8 mouse cellular contexts compared by ENCODE assay signal in the genomic region with DNA sequence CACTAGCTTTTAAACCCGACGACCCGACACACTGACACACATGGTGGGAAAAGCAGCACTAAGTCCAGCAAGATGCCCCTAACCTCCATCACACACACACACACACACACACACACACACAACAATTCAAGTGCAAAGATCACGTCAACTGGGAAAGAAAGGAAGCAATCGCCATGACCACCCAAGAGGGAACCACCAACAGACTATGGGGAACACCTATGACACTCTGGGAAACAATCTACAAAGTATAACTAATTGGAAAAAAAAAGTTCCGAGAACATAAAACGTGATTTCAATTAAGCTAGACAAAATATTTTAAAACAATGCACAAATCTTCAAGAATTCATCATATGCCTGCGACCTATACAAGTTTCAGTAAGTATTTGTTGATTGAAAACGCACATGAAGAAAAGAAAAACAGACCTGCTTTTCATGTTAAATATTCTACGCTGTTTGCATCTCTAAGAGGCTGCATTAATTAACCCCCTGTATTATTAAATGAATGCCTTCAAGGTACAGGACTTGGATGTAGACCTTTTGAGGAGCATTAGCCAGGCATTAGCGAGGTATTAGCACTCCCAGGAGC. TPM values are rescaled to one million over a fixed set of nuclear protein-coding genes. Genes with fewer than 3 reads are reported as not detected.
A peak's percentile ranks its signal among the peaks of the same experiment; 100 is the strongest.
DNase-seq lines count a peak whose midpoint lies in the region; ATAC-seq lines count a peak whose summit lies in the region.

No protein-coding gene starts in this region.

- peaks cover 15% of the 10 kb centered on the region for H3K4me1 ChIP-seq in megakaryocyte, embryonic 14.5 days
- H3K4me1 ChIP-seq in forebrain, embryonic 11.5 days (replicated peaks; ENCODE audit: control insufficient read depth, insufficient read depth, low read length), result no peaks in the 10 kb centered on the region; the same call in 1 of the 2 replicates
- H3K4me1 ChIP-seq in liver, embryonic 12.5 days, result peaks cover 66% of the 10 kb centered on the region
- no peaks in the 10 kb centered on the region for H3K4me1 ChIP-seq in stomach, embryonic 15.5 days

- H3K4me3 ChIP-seq in megakaryocyte, embryonic 14.5 days (replicated peaks), result peak overlapping the region; percentile 91
- H3K4me3 ChIP-seq in forebrain, embryonic 11.5 days (ENCODE audit: low read depth, low read length), result peak overlapping the region; percentile 61
- H3K4me3 ChIP-seq in liver, embryonic 12.5 days, result peak overlapping the region; percentile 90
- peak overlapping the region; percentile 87 for H3K4me3 ChIP-seq in stomach, embryonic 15.5 days (replicated peaks)

- H3K9ac ChIP-seq in forebrain, embryonic 11.5 days (ENCODE audit: low read length), result no peak overlapping the region
- peak overlapping the region; percentile 90 for H3K9ac ChIP-seq in liver, embryonic 12.5 days
- no peak overlapping the region for H3K9ac ChIP-seq in stomach, embryonic 15.5 days

- no peak overlapping the region for H3K27ac ChIP-seq in forebrain, embryonic 11.5 days (ENCODE audit: low read depth, low read length)
- H3K27ac ChIP-seq in liver, embryonic 12.5 days, result peak overlapping the region; percentile 94
- H3K27ac ChIP-seq in stomach, embryonic 15.5 days, result no peak overlapping the region

- H3K36me3 ChIP-seq in megakaryocyte, embryonic 14.5 days (replicated peaks; ENCODE audit: low read length), result peaks cover 24% of the 10 kb centered on the region
- no peaks in the 10 kb centered on the region for H3K36me3 ChIP-seq in forebrain, embryonic 11.5 days (ENCODE audit: control insufficient read depth, insufficient read depth, low read length)
- peaks cover 23% of the 10 kb centered on the region for H3K36me3 ChIP-seq in liver, embryonic 12.5 days
- H3K36me3 ChIP-seq in stomach, embryonic 15.5 days, result peaks cover 4% of the 10 kb centered on the region; the same call in 1 of the 2 replicates

- ATAC-seq in megakaryocyte, adult 5-6 weeks (ENCODE audit: poor library complexity, severe bottlenecking), result no peak
- no peak for ATAC-seq in forebrain, embryonic 11.5 days (replicated peaks; ENCODE audit: low FRiP score)
- ATAC-seq in liver, embryonic 12.5 days, result no peak
- ATAC-seq in stomach, embryonic 15.5 days (ENCODE audit: insufficient read depth, low FRiP score, low read depth), result no peak

- peak overlapping the region; percentile 84 for H3K4me2 ChIP-seq in forebrain, embryonic 11.5 days (ENCODE audit: low read depth, low read length, severe bottlenecking)
- peak overlapping the region; percentile 87 for H3K4me2 ChIP-seq in liver, embryonic 12.5 days
- H3K4me2 ChIP-seq in stomach, embryonic 15.5 days, result peak overlapping the region; percentile 95

- no peaks in the 10 kb centered on the region for H3K9me3 ChIP-seq in megakaryocyte, embryonic 14.5 days
- H3K9me3 ChIP-seq in forebrain, embryonic 11.5 days (ENCODE audit: control insufficient read depth, low read length), result no peaks in the 10 kb centered on the region
- no peaks in the 10 kb centered on the region for H3K9me3 ChIP-seq in liver, embryonic 12.5 days (replicated peaks)
- H3K9me3 ChIP-seq in stomach, embryonic 15.5 days, result no peaks in the 10 kb centered on the region

- no peak for DNase-seq in forebrain, embryonic 11.5 days (ENCODE audit: low spot score)
- no peak for DNase-seq in T-cell, adult 2 months (ENCODE audit: low spot score)
- no peak for DNase-seq in natural killer cell, adult 2 months (ENCODE audit: low spot score in 2 of 2)
- DNase-seq in lung, postnatal 10 days, result no peak

- WGBS in forebrain, embryonic 11.5 days, result 31% methylated on average over 11 of the region's 11 CpGs
- 25% methylated on average over 11 of the region's 11 CpGs for WGBS in liver, embryonic 12.5 days (ENCODE audit: insufficient replicate concordance)
- WGBS in stomach, embryonic 15.5 days, result 46% methylated on average over 11 of the region's 11 CpGs

- peaks cover 45% of the 10 kb centered on the region for H3K27me3 ChIP-seq in megakaryocyte, embryonic 14.5 days (replicated peaks)
- peaks cover 5% of the 10 kb centered on the region; the same call in 1 of the 2 replicates for H3K27me3 ChIP-seq in forebrain, embryonic 11.5 days (ENCODE audit: control insufficient read depth, insufficient read depth, low read length)
- H3K27me3 ChIP-seq in liver, embryonic 12.5 days (replicated peaks), result no peaks in the 10 kb centered on the region
- no peaks in the 10 kb centered on the region for H3K27me3 ChIP-seq in stomach, embryonic 15.5 days (replicated peaks)

RNA-seq across cellular contexts. Expression of a gene that starts 0.9 kb away (rescaled TPM):
- polyA plus RNA-seq in megakaryocyte, embryonic 14.5 days (2012; ENCODE audit: insufficient read depth, low replicate concordance), result 0.08 TPM in 1 of 2 replicates, not detected in the other
- total RNA-seq in megakaryocyte, adult 5-6 weeks (2015), result 0.47 and 0.62 TPM in 2 replicates
- total RNA-seq in megakaryocyte, adult 5-6 weeks (2017), result 0.29 and 0.69 TPM in 2 replicates
- 2.3 and 2.6 TPM in 2 replicates for polyA plus RNA-seq in forebrain, embryonic 11.5 days (2014; fragmentation: Nextera tagmentation; extraction: Ambion mirVana)
- 14.3 and 15.8 TPM in 2 replicates for polyA plus RNA-seq in liver, embryonic 12.5 days (2016; fragmentation: Nextera tagmentation; extraction: Ambion mirVana)
- 8.4 and 9.5 TPM in 2 replicates for polyA plus RNA-seq in stomach, embryonic 15.5 days (2015; fragmentation: Nextera tagmentation; extraction: Ambion mirVana)

RNA-seq across cellular contexts. Expression of a gene that starts 1.3 kb away (rescaled TPM):
- 0.22 TPM in 1 of 2 replicates, not detected in the other for polyA plus RNA-seq in megakaryocyte, embryonic 14.5 days (2012; ENCODE audit: insufficient read depth, low replicate concordance)
- 8.6 and 8.9 TPM in 2 replicates for total RNA-seq in megakaryocyte, adult 5-6 weeks (2015)
- 10.9 and 12.5 TPM in 2 replicates for total RNA-seq in megakaryocyte, adult 5-6 weeks (2017)
- polyA plus RNA-seq in forebrain, embryonic 11.5 days (2014; fragmentation: Nextera tagmentation; extraction: Ambion mirVana), result 30.9 and 35.8 TPM in 2 replicates
- polyA plus RNA-seq in liver, embryonic 12.5 days (2016; fragmentation: Nextera tagmentation; extraction: Ambion mirVana), result 15.1 and 15.2 TPM in 2 replicates
- polyA plus RNA-seq in stomach, embryonic 15.5 days (2015; fragmentation: Nextera tagmentation; extraction: Ambion mirVana), result 31.0 and 38.2 TPM in 2 replicates

Comparison
In these comparisons a context has a peak if more than half of its experiments do, and no peak if none do; other contexts are left out.
1. RNA of a gene that starts 1.3 kb away (polyA plus RNA-seq): 30.9 to 35.8 TPM in forebrain, embryonic 11.5 days, 31.0 to 38.2 TPM in stomach, embryonic 15.5 days and 15.1 to 15.2 TPM in liver, embryonic 12.5 days; 0.22 TPM in megakaryocyte, embryonic 14.5 days; every median in the first group is over 10 times any median in the second.
2. Peak in every context shown above with its lines, with median percentiles within 50 percentile points of each other: H3K4me3 ChIP-seq and H3K4me2 ChIP-seq.